Mouse (Mus musculus) stomach, postnatal 0 days (tissue): ENCODE data around the gene Gm49027.

Experiments
- CTCF ChIP-seq: IDR thresholded peaks from 2 replicates; pipeline ENCODE4 v1.5.1; 2016; ENCODE audit warnings: antibody characterized with exemption, low read depth, mild to moderate bottlenecking, moderate library complexity
- EP300 ChIP-seq: optimal IDR thresholded peaks from 2 replicates; pipeline ENCODE3; 2016; ENCODE audit warnings: antibody characterized with exemption

- TF ChIP-seq CTCF (no peak), EP300 (no peak)
Measured at GRCm38 (mm10) chr5:123514871-123515270, 10.4 kb downstream of the Gm49027 start.
